Mouse (Mus musculus): ENCODE data around the gene Ipo9. TPM values are rescaled to one million over a fixed set of nuclear protein-coding genes. Genes with fewer than 3 reads are reported as not detected.

The Ipo9 gene
- total and polyA plus RNA-seq, 3 experiments: 27.4 to 56.2 TPM; not detected in 1

DNA sequence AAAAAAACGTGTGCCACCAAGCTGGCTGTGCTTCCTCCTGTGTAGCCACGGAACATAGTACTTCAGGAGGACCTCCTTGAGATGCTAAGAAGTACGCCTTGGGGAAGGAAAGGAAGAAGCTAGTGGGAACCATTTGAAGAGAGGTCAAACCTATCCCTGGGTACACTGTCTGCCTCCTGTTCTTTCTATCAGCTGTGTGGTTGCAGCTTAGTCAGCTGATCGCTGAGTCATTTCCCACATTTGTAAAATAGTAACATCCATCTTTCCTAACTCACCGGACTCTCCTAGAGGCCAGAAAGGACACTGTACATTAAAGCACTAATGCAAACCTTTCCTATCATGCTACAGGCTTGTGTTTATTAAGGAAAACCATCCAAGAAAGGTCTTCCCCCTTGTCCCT, 41.4 kb upstream of the Ipo9 start:
- H3K4me1 ChIP-seq (ENCODE audit: control insufficient read depth in 1 of 2, insufficient read depth in 2 of 2, low read length in 2 of 2): peaks cover 0 to 7% of the 10 kb centered on the region in 2 experiments; a peak in 2 of 4 replicates
- H3K79me2 ChIP-seq (ENCODE audit: control insufficient read depth, insufficient read depth, low read length, poor library complexity): no peaks in the 10 kb centered on the region
- no peak for TF ChIP-seq NELFE (IDR thresholded peaks at IDR 0.05; ENCODE audit: low read depth, low read length)
- no peak for TF ChIP-seq SMC3 (IDR thresholded peaks at IDR 0.05; ENCODE audit: low read depth, low read length)
- TF ChIP-seq POLR2AphosphoS2 (IDR thresholded peaks at IDR 0.05; ENCODE audit: low read length): no peak
- TF ChIP-seq USF2 (IDR thresholded peaks at IDR 0.05; ENCODE audit: borderline replicate concordance in 1 of 2, insufficient read depth in 1 of 2, low read depth in 1 of 2, low read length in 2 of 2): no peak
- no peak for TF ChIP-seq HCFC1 (IDR thresholded peaks at IDR 0.05; ENCODE audit: low read depth, low read length)
- H3K4me3 ChIP-seq (ENCODE audit: control insufficient read depth in 1 of 2, insufficient read depth in 1 of 2, low read depth in 2 of 2, low read length in 2 of 2): no peak overlapping the region
- H3K36me3 ChIP-seq (ENCODE audit: control insufficient read depth in 1 of 2, insufficient read depth in 2 of 2, low read length in 2 of 2): peaks cover 0 to 3% of the 10 kb centered on the region in 2 experiments; a peak in 1 of 4 replicates
- no peak for DNase-seq (ENCODE audit: low read depth, low spot score)
- no peak overlapping the region for H3K9ac ChIP-seq (ENCODE audit: control insufficient read depth, low read depth, low read length, poor library complexity, severe bottlenecking)
- no peak overlapping the region for H3K27ac ChIP-seq (ENCODE audit: control insufficient read depth, low read depth, low read length)
- H3K27me3 ChIP-seq (ENCODE audit: control insufficient read depth in 1 of 2, insufficient read depth in 2 of 2, low read length in 2 of 2): no peaks in the 10 kb centered on the region
- H3K9me3 ChIP-seq (replicated peaks; ENCODE audit: insufficient read depth, low read length): no peaks in the 10 kb centered on the region

DNA sequence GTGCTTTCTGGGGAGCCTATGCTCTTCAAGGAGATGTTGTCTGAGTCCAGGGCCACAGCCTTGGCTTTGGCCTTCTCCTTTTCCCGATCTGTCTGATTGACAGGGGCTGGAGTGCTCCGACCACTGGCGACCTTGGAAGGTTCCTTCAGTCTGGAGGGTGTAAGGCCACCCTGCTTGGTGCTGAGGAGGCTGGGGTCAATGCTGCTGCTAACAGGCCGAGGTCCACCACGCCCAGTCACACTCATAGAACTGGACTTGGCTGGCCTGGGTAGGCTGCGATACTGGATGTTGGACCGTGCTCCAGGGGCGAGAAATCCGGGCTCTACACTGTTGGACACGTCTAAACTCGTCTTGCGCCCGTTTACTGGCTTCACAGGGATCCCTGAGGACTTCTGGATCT, 40.2 kb upstream of the Ipo9 start:
- H3K4me1 ChIP-seq (ENCODE audit: control insufficient read depth in 1 of 2, insufficient read depth in 2 of 2, low read length in 2 of 2): peaks cover 0 to 11% of the 10 kb centered on the region in 2 experiments; a peak in 2 of 4 replicates
- H3K4me3 ChIP-seq (ENCODE audit: control insufficient read depth in 1 of 2, insufficient read depth in 1 of 2, low read depth in 2 of 2, low read length in 2 of 2): no peak overlapping the region
- no peak overlapping the region for H3K27ac ChIP-seq (ENCODE audit: control insufficient read depth, low read depth, low read length)
- no peak for DNase-seq (ENCODE audit: low read depth, low spot score)
- H3K36me3 ChIP-seq (ENCODE audit: control insufficient read depth in 1 of 2, insufficient read depth in 2 of 2, low read length in 2 of 2): peaks cover 0 to 3% of the 10 kb centered on the region in 2 experiments; a peak in 1 of 4 replicates
- no peaks in the 10 kb centered on the region for H3K27me3 ChIP-seq (ENCODE audit: control insufficient read depth in 1 of 2, insufficient read depth in 2 of 2, low read length in 2 of 2)
- no peak overlapping the region for H3K9ac ChIP-seq (ENCODE audit: control insufficient read depth, low read depth, low read length, poor library complexity, severe bottlenecking)
- no peak for TF ChIP-seq ZKSCAN1 (IDR thresholded peaks at IDR 0.05; ENCODE audit: low read depth, low read length)
- no peak for TF ChIP-seq TBP (IDR thresholded peaks at IDR 0.05; ENCODE audit: low read depth, low read length)
- no peak for TF ChIP-seq MAX (IDR thresholded peaks at IDR 0.05; ENCODE audit: low read length)
- no peak for TF ChIP-seq USF1 (IDR thresholded peaks at IDR 0.05; ENCODE audit: low read depth, low read length)
- TF ChIP-seq SMC3 (IDR thresholded peaks at IDR 0.05; ENCODE audit: low read depth, low read length): no peak
- TF ChIP-seq POLR2AphosphoS5 (IDR thresholded peaks at IDR 0.05; ENCODE audit: borderline replicate concordance, low read depth, low read length): no peak
- no peak for TF ChIP-seq CTCF (IDR thresholded peaks at IDR 0.05 in 2 of 3, conservative IDR thresholded peaks at IDR 0.05 in 1 of 3; ENCODE audit: control insufficient read depth in 1 of 3, insufficient read depth in 1 of 3, low read depth in 2 of 3, low read length in 3 of 3, poor library complexity in 1 of 3, severe bottlenecking in 1 of 3)
- no peak for TF ChIP-seq GATA1 (IDR thresholded peaks at IDR 0.05; ENCODE audit: low read depth, low read length)
- TF ChIP-seq RAD21 (IDR thresholded peaks at IDR 0.05; ENCODE audit: low read depth, low read length): no peak
- TF ChIP-seq MEF2A (IDR thresholded peaks at IDR 0.05; ENCODE audit: extremely low read depth, insufficient replicate concordance, low read depth, low read length, poor library complexity, severe bottlenecking): no peak
- no peak for TF ChIP-seq NELFE (IDR thresholded peaks at IDR 0.05; ENCODE audit: low read depth, low read length)
- no peak for TF ChIP-seq BHLHE40 (IDR thresholded peaks at IDR 0.05; ENCODE audit: borderline replicate concordance, low read depth, low read length)
- no peak for TF ChIP-seq SIN3A (IDR thresholded peaks at IDR 0.05; ENCODE audit: low read length)
- TF ChIP-seq NRF1 (IDR thresholded peaks at IDR 0.05; ENCODE audit: insufficient read depth, low read depth, low read length, poor library complexity, severe bottlenecking): no peak
- no peaks in the 10 kb centered on the region for H3K79me2 ChIP-seq (ENCODE audit: control insufficient read depth, insufficient read depth, low read length, poor library complexity)
- H3K9me3 ChIP-seq (replicated peaks; ENCODE audit: insufficient read depth, low read length): no peaks in the 10 kb centered on the region
